In genomic region chr17:32505851-32506728, GRCm38 (mm10) we compare ENCODE assay signal across 8 mouse cellular contexts. TPM values are rescaled to one million over a fixed set of nuclear protein-coding genes. Genes with fewer than 3 reads are reported as not detected.
DNase-seq lines count a peak whose midpoint lies in the region.

TSS of gene Cyp4f17 (plus strand) at chr17:32506050.

- 1% methylated on average over 30 of the region's 30 CpGs for WGBS in heart, embryonic 10.5 days

- H3K27me3 ChIP-seq in heart, embryonic 10.5 days (ENCODE audit: insufficient read depth, poor library complexity, severe bottlenecking) = no peaks in the 10 kb centered on the region

- peaks cover 4% of the 10 kb centered on the region; the same call in 1 of the 2 replicates for H3K36me3 ChIP-seq in heart, embryonic 10.5 days

- DNase-seq in thymus, postnatal 0 days (ENCODE audit: low spot score) = peak; percentile 13
- DNase-seq in thymus, postnatal 10 days (ENCODE audit: low spot score in 2 of 2) = no peak
- peak; percentile 91 for DNase-seq in embryo, embryonic 9.5 days (ENCODE audit: extremely low spot score)
- peak; percentile 93 for DNase-seq in heart, embryonic 10.5 days (ENCODE audit: low spot score)
- peak; percentile 61 for DNase-seq in kidney, adult 9 months
- peak; percentile 46 for DNase-seq in lung, postnatal 10 days
- DNase-seq in ovary, postnatal 36 days (ENCODE audit: low spot score) = peak; percentile 53
- no peak for DNase-seq in spleen, postnatal 4 days (ENCODE audit: low spot score in 2 of 2)

- peak within 1 kb of the TSS; percentile 88 for H3K27ac ChIP-seq in heart, embryonic 10.5 days

- H3K4me1 ChIP-seq in heart, embryonic 10.5 days = peaks cover 18% of the 10 kb centered on the region

- H3K4me3 ChIP-seq in heart, embryonic 10.5 days = peak within 1 kb of the TSS; percentile 64

- no peaks in the 10 kb centered on the region for H3K9me3 ChIP-seq in heart, embryonic 10.5 days

RNA-seq across cellular contexts. Expression of gene Cyp4f17, which starts in this region (rescaled TPM):
- 2.2 and 3.0 TPM in 2 replicates for polyA plus RNA-seq in thymus, postnatal 0 days (2015; fragmentation: Nextera tagmentation; extraction: Ambion mirVana)
- polyA plus RNA-seq in heart, embryonic 10.5 days (2016; fragmentation: Nextera tagmentation; extraction: Ambion mirVana) = 4.1 and 4.9 TPM in 2 replicates

Comparison
In these comparisons a context has a peak if more than half of its experiments do, and no peak if none do; other contexts are left out.
1. DNase-seq: peak in thymus, postnatal 0 days (single experiment), embryo, embryonic 9.5 days (single experiment), heart, embryonic 10.5 days (single experiment), kidney, adult 9 months (single experiment), lung, postnatal 10 days (single experiment) and ovary, postnatal 36 days (single experiment); none in thymus, postnatal 10 days (0 of 2) and spleen, postnatal 4 days (0 of 2).